Comparison of ENCODE assay signal across 10 mouse cellular contexts in the genomic region with DNA sequence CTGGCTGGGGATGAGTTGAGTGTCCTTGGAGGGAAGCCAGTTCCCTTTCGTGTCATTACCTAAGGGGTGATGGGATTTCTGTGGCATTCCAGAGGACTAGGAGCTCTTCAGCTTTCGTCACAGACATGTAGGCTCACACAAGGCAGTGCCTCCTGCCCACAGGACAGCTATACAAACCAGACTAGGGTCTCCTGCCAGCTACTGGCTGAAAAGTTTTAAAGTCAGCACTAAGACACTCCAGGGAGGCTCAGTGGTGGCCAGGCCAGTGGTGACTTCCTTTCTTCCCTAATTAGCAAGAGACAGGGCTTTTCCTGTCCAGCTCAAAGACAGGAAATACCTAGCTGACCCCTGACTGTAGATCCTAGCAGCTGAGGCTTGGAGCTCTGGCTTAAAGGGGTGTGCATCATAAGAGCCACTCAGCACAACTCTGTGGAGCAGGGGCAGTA. TPM values are rescaled to one million over a fixed set of nuclear protein-coding genes. Genes with fewer than 3 reads are reported as not detected.
A peak's percentile ranks its signal among the peaks of the same experiment; 100 is the strongest.
DNase-seq lines count a peak whose midpoint lies in the region; ATAC-seq lines count a peak whose summit lies in the region.
"Had no signal": no experiment of that assay in that cellular context is flagged by ENCODE, and none has a peak within 500 bp of the region (broad histone marks: within the 10 kb centered on the region; RNA-seq: fewer than 3 reads in every experiment).

No protein-coding gene starts in this region.

- no peaks in the 10 kb centered on the region for H3K4me1 ChIP-seq in liver, embryonic 16.5 days (ENCODE audit: control insufficient read depth, low read depth, low read length)
- H3K4me1 ChIP-seq in liver, embryonic 11.5 days (replicated peaks; ENCODE audit: control insufficient read depth, insufficient read depth, low read length), result no peaks in the 10 kb centered on the region
- peaks cover 13% of the 10 kb centered on the region for H3K4me1 ChIP-seq in kidney, embryonic 15.5 days
- H3K4me1 ChIP-seq in stomach, embryonic 16.5 days (ENCODE audit: control insufficient read depth, insufficient read depth, low read length), result no peaks in the 10 kb centered on the region
- H3K4me1 ChIP-seq in neural tube, embryonic 15.5 days, result peaks cover 4% of the 10 kb centered on the region; the same call in 1 of the 2 replicates
- H3K4me1 ChIP-seq: limb, embryonic 15.5 days had no signal

- peak; percentile 30; the same call in 1 of the 2 replicates for ATAC-seq in liver, embryonic 16.5 days (ENCODE audit: low read depth)
- ATAC-seq in liver, embryonic 11.5 days (replicated peaks; ENCODE audit: low FRiP score), result no peak
- 0 out of 2 replicates have a peak, but pooled peaks have one; percentile 25 for ATAC-seq in kidney, embryonic 15.5 days (replicated peaks; ENCODE audit: low FRiP score)
- peak; percentile 58; the same call in 1 of the 2 replicates for ATAC-seq in stomach, embryonic 16.5 days (ENCODE audit: insufficient read depth, low FRiP score)
- no peak for ATAC-seq in neural tube, embryonic 15.5 days (ENCODE audit: low FRiP score)
- ATAC-seq in inflammation-experienced regulatory T-cells, adult 6 months, result no peak
- ATAC-seq: forebrain, postnatal 0 days had no signal

- H3K27ac ChIP-seq in liver, embryonic 16.5 days (ENCODE audit: low read length), result no peak overlapping the region
- no peak overlapping the region for H3K27ac ChIP-seq in liver, embryonic 11.5 days (ENCODE audit: low read depth, low read length)
- H3K27ac ChIP-seq in kidney, embryonic 15.5 days, result 0 out of 2 replicates have a peak overlapping the region, but pooled peaks have one; percentile 48
- no peak overlapping the region for H3K27ac ChIP-seq in stomach, embryonic 16.5 days (ENCODE audit: low read length)
- no peak overlapping the region for H3K27ac ChIP-seq in neural tube, embryonic 15.5 days (replicated peaks)
- H3K27ac ChIP-seq: limb, embryonic 15.5 days had no signal

- H3K36me3 ChIP-seq in liver, embryonic 16.5 days (ENCODE audit: control insufficient read depth, insufficient read depth), result no peaks in the 10 kb centered on the region
- H3K36me3 ChIP-seq in liver, embryonic 11.5 days (ENCODE audit: control insufficient read depth, insufficient read depth, low read length), result no peaks in the 10 kb centered on the region
- no peaks in the 10 kb centered on the region for H3K36me3 ChIP-seq in kidney, embryonic 15.5 days
- H3K36me3 ChIP-seq in stomach, embryonic 16.5 days (ENCODE audit: control insufficient read depth, insufficient read depth, low read length), result no peaks in the 10 kb centered on the region
- H3K36me3 ChIP-seq in neural tube, embryonic 15.5 days, result no peaks in the 10 kb centered on the region
- H3K36me3 ChIP-seq: limb, embryonic 15.5 days had no signal

- H3K27me3 ChIP-seq in liver, embryonic 16.5 days (ENCODE audit: control insufficient read depth, insufficient read depth, low read depth, low read length), result no peaks in the 10 kb centered on the region
- no peaks in the 10 kb centered on the region for H3K27me3 ChIP-seq in liver, embryonic 11.5 days (replicated peaks; ENCODE audit: control insufficient read depth, insufficient read depth, low read length)
- no peaks in the 10 kb centered on the region for H3K27me3 ChIP-seq in kidney, embryonic 15.5 days
- no peaks in the 10 kb centered on the region for H3K27me3 ChIP-seq in stomach, embryonic 16.5 days (ENCODE audit: control insufficient read depth, insufficient read depth, low read length)
- no peaks in the 10 kb centered on the region for H3K27me3 ChIP-seq in neural tube, embryonic 15.5 days (replicated peaks)
- H3K27me3 ChIP-seq: limb, embryonic 15.5 days had no signal

- no peak overlapping the region for H3K9ac ChIP-seq in liver, embryonic 16.5 days (ENCODE audit: low read depth, low read length)
- no peak overlapping the region for H3K9ac ChIP-seq in liver, embryonic 11.5 days (ENCODE audit: low read depth, low read length)
- no peak overlapping the region for H3K9ac ChIP-seq in kidney, embryonic 15.5 days
- H3K9ac ChIP-seq in stomach, embryonic 16.5 days (ENCODE audit: low read length), result no peak overlapping the region
- no peak overlapping the region for H3K9ac ChIP-seq in neural tube, embryonic 15.5 days (replicated peaks)
- H3K9ac ChIP-seq: forebrain, postnatal 0 days; limb, embryonic 15.5 days had no signal

- DNase-seq in adrenal gland, postnatal 14 days, result peak; percentile 21
- DNase-seq in adrenal gland, adult 18-20 months (ENCODE audit: low spot score in 2 of 2), result no peak
- no peak for DNase-seq in liver, embryonic 11.5 days (ENCODE audit: low spot score)
- DNase-seq: forebrain, postnatal 0 days had no signal

- 20% methylated on average over 2 of the region's 2 CpGs for WGBS in liver, embryonic 16.5 days (ENCODE audit: insufficient replicate concordance)
- WGBS in liver, embryonic 11.5 days, result 36% methylated on average over 2 of the region's 2 CpGs
- 47% methylated on average over 2 of the region's 2 CpGs for WGBS in kidney, embryonic 15.5 days
- 50% methylated on average over 2 of the region's 2 CpGs for WGBS in stomach, embryonic 16.5 days
- WGBS in neural tube, embryonic 15.5 days, result 64% methylated on average over 2 of the region's 2 CpGs

- H3K4me2 ChIP-seq in liver, embryonic 16.5 days (ENCODE audit: low read depth, low read length), result no peak overlapping the region
- H3K4me2 ChIP-seq in liver, embryonic 11.5 days, result no peak overlapping the region
- no peak overlapping the region for H3K4me2 ChIP-seq in kidney, embryonic 15.5 days
- no peak overlapping the region for H3K4me2 ChIP-seq in stomach, embryonic 16.5 days (ENCODE audit: low read depth, low read length)
- H3K4me2 ChIP-seq in neural tube, embryonic 15.5 days, result no peak overlapping the region
- H3K4me2 ChIP-seq: limb, embryonic 15.5 days had no signal

- no peaks in the 10 kb centered on the region for H3K9me3 ChIP-seq in liver, embryonic 16.5 days (replicated peaks; ENCODE audit: control insufficient read depth, low read length)
- H3K9me3 ChIP-seq in liver, embryonic 11.5 days (ENCODE audit: control insufficient read depth, low read length), result no peaks in the 10 kb centered on the region
- no peaks in the 10 kb centered on the region for H3K9me3 ChIP-seq in kidney, embryonic 15.5 days (replicated peaks)
- no peaks in the 10 kb centered on the region for H3K9me3 ChIP-seq in stomach, embryonic 16.5 days (replicated peaks; ENCODE audit: control insufficient read depth, low read length)
- no peaks in the 10 kb centered on the region for H3K9me3 ChIP-seq in neural tube, embryonic 15.5 days (replicated peaks)
- H3K9me3 ChIP-seq: limb, embryonic 15.5 days had no signal

- no peak overlapping the region for H3K4me3 ChIP-seq in liver, embryonic 16.5 days (ENCODE audit: low read depth, low read length)
- no peak overlapping the region for H3K4me3 ChIP-seq in liver, embryonic 11.5 days (ENCODE audit: low read depth, low read length)
- no peak overlapping the region for H3K4me3 ChIP-seq in kidney, embryonic 15.5 days (replicated peaks)
- H3K4me3 ChIP-seq in stomach, embryonic 16.5 days (replicated peaks; ENCODE audit: low read length), result no peak overlapping the region
- no peak overlapping the region for H3K4me3 ChIP-seq in neural tube, embryonic 15.5 days (replicated peaks)
- H3K4me3 ChIP-seq: limb, embryonic 15.5 days had no signal

RNA-seq across cellular contexts. Expression of a gene that starts 12.0 kb away (rescaled TPM):
- total RNA-seq in adrenal gland, postnatal 14 days (2021), result 0.07 and 0.23 TPM in 2 replicates
- under 1 TPM; 0.07 to 0.45 TPM for total RNA-seq in adrenal gland, adult 18-20 months (2021)
- polyA plus RNA-seq in liver, embryonic 16.5 days (2015; fragmentation: Nextera tagmentation; extraction: Ambion mirVana), result 0.12 and 0.45 TPM in 2 replicates
- polyA plus RNA-seq in liver, embryonic 11.5 days (2014; fragmentation: Nextera tagmentation; extraction: Ambion mirVana), result 0.30 and 0.60 TPM in 2 replicates
- 0.22 and 0.69 TPM in 2 replicates for polyA plus RNA-seq in kidney, embryonic 15.5 days (2015; fragmentation: Nextera tagmentation; extraction: Ambion mirVana)
- polyA plus RNA-seq in stomach, embryonic 16.5 days (2015; fragmentation: Nextera tagmentation; extraction: Ambion mirVana), result 0.42 and 2.1 TPM in 2 replicates
- 1.3 and 1.8 TPM in 2 replicates for polyA plus RNA-seq in neural tube, embryonic 15.5 days (2015; fragmentation: Nextera tagmentation; extraction: Ambion mirVana)
- polyA plus RNA-seq in inflammation-experienced regulatory T-cells, adult 6 months (2017; shearing (Covaris generic)), result not detected

Comparison
In these comparisons a context has a peak if more than half of its experiments do, and no peak if none do; other contexts are left out.
1. ATAC-seq: peak in liver, embryonic 16.5 days (single experiment), kidney, embryonic 15.5 days (single experiment) and stomach, embryonic 16.5 days (single experiment); none in liver, embryonic 11.5 days (single experiment), neural tube, embryonic 15.5 days (single experiment) and inflammation-experienced regulatory T-cells, adult 6 months (single experiment).